Mouse (Mus musculus): ENCODE measurements at regions not wholly inside any gene's neighbourhood (a gene's known extent, or its start where the extent isn't known, plus 50 kb on each side); places are given as distances from the start of the nearest gene placed in this dataset.

- no peaks in the 10 kb centered on the region for H3K36me3 ChIP-seq (ENCODE audit: insufficient read depth, low read length)
- no peaks in the 10 kb centered on the region for H3K9me3 ChIP-seq (ENCODE audit: low read length)
- no peak for ATAC-seq (ENCODE audit: low FRiP score)
- DNase-seq (ENCODE audit: low spot score) = no peak
- H3K27ac ChIP-seq (ENCODE audit: low read depth, low read length) = no peak overlapping the region
- H3K9ac ChIP-seq (replicated peaks; ENCODE audit: low read length, poor library complexity, severe bottlenecking) = no peak overlapping the region
- H3K27me3 ChIP-seq (ENCODE audit: insufficient read depth, low read length) = no peaks in the 10 kb centered on the region
- 86% methylated on average over 5 of the region's 5 CpGs for WGBS
- no peak overlapping the region for H3K4me3 ChIP-seq (ENCODE audit: low read depth, low read length)
- TF ChIP-seq CTCF (IDR thresholded peaks at IDR 0.05) = no peak
- H3K4me2 ChIP-seq (ENCODE audit: low read depth, low read length, poor library complexity, severe bottlenecking) = no peak overlapping the region
- no peaks in the 10 kb centered on the region for H3K4me1 ChIP-seq (ENCODE audit: insufficient read depth, low read length)
Observed at GRCm38 (mm10) chr13:102251709-102252108, 441.6 kb upstream of the Cd180 start.

GRCm38 (mm10) chr13:102255401-102256371 lies 437.7 kb upstream of the Cd180 start:
- 85% methylated on average over 7 of the region's 7 CpGs for WGBS
- Histone ChIP-seq H3K4me1 (ENCODE audit: insufficient read depth, low read length) (no peaks in the 10 kb centered on the region), H3K4me3 (ENCODE audit: low read depth, low read length) (no peak overlapping the region), H3K9ac (replicated peaks; ENCODE audit: low read length, poor library complexity, severe bottlenecking) (no peak overlapping the region), H3K9me3 (ENCODE audit: low read length) (no peaks in the 10 kb centered on the region), H3K4me2 (ENCODE audit: low read depth, low read length, poor library complexity, severe bottlenecking) (no peak overlapping the region), H3K27ac (ENCODE audit: low read depth, low read length) (no peak overlapping the region), H3K36me3 (ENCODE audit: insufficient read depth, low read length) (no peaks in the 10 kb centered on the region), H3K27me3 (ENCODE audit: insufficient read depth, low read length) (no peaks in the 10 kb centered on the region)
- ATAC-seq (ENCODE audit: low FRiP score) (no peak), DNase-seq (ENCODE audit: low spot score) (no peak)
- TF ChIP-seq CTCF (IDR thresholded peaks at IDR 0.05) = no peak

- H3K9ac ChIP-seq (replicated peaks; ENCODE audit: low read length, poor library complexity, severe bottlenecking) = no peak overlapping the region
- no peak overlapping the region for H3K4me3 ChIP-seq (ENCODE audit: low read depth, low read length)
- no peak overlapping the region for H3K27ac ChIP-seq (ENCODE audit: low read depth, low read length)
- H3K36me3 ChIP-seq (ENCODE audit: insufficient read depth, low read length) = no peaks in the 10 kb centered on the region
- H3K27me3 ChIP-seq (ENCODE audit: insufficient read depth, low read length) = no peaks in the 10 kb centered on the region
- H3K9me3 ChIP-seq (ENCODE audit: low read length) = no peaks in the 10 kb centered on the region
- TF ChIP-seq CTCF (IDR thresholded peaks at IDR 0.05) = no peak
- H3K4me2 ChIP-seq (ENCODE audit: low read depth, low read length, poor library complexity, severe bottlenecking) = no peak overlapping the region
- no peaks in the 10 kb centered on the region for H3K4me1 ChIP-seq (ENCODE audit: insufficient read depth, low read length)
- DNase-seq (ENCODE audit: low spot score) (peak; percentile 29), ATAC-seq (ENCODE audit: low FRiP score) (no peak)
- WGBS = 84% methylated on average over 8 of the region's 8 CpGs
Observed at GRCm38 (mm10) chr13:102258207-102258606, 435.2 kb upstream of the Cd180 start.

DNA sequence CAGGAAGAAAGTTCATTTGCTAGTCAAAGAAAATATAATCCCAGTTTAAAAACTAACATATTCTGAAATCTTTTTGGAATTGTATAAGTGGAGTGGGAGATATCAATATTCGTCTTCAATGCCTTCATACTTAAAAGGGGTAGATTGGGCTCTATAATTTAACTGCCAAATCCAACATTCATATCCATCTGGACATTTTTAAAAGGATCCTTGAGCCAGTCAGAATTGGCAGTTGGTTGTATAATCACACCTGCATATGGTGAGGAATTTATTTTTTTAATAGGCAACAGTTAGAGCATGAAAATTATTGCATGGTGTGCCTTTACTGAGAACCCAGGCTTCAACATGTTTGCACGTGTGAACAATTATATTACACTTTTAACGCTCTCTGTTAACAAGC lies 419.5 kb upstream of the Cd180 start:
- no peak for ATAC-seq (ENCODE audit: low FRiP score)

DNA sequence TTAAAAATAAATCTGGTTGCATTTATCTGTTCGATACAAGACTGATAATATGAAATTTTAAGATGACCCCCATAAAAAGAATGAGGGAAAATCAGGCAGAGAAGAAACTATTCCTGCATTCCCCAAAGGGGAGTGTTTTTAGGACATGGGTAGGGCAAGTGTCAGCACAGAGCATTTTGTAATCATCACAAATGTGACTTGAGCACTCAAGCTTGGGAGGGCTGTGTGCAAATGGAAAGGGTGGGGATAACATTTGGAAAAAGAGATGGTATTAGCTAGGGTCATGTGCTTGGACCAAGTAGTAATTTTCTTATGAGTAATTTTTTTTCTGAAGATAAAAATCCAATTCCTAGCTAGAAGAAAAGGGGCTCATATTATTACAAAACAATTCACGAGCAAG lies 418.1 kb upstream of the Cd180 start:
- H3K4me2 ChIP-seq (ENCODE audit: low read depth, low read length, poor library complexity, severe bottlenecking) = no peak overlapping the region
- DNase-seq (ENCODE audit: low spot score) (no peak), ATAC-seq (ENCODE audit: low FRiP score) (no peak)
- H3K9me3 ChIP-seq (ENCODE audit: low read length) = no peaks in the 10 kb centered on the region
- 84% methylated on average over 2 of the region's 2 CpGs for WGBS
- no peaks in the 10 kb centered on the region for H3K27me3 ChIP-seq (ENCODE audit: insufficient read depth, low read length)
- H3K4me3 ChIP-seq (ENCODE audit: low read depth, low read length) = no peak overlapping the region
- TF ChIP-seq CTCF (IDR thresholded peaks at IDR 0.05) = no peak
- H3K36me3 ChIP-seq (ENCODE audit: insufficient read depth, low read length) = no peaks in the 10 kb centered on the region
- H3K4me1 ChIP-seq (ENCODE audit: insufficient read depth, low read length) = no peaks in the 10 kb centered on the region
- no peak overlapping the region for H3K27ac ChIP-seq (ENCODE audit: low read depth, low read length)
- H3K9ac ChIP-seq (replicated peaks; ENCODE audit: low read length, poor library complexity, severe bottlenecking) = no peak overlapping the region

More for the DNA sequence above, 419.5 kb upstream of the Cd180 start:
- WGBS = 87% methylated on average over 3 of the region's 3 CpGs
- no peak for DNase-seq (ENCODE audit: low spot score)
- no peak overlapping the region for H3K9ac ChIP-seq (replicated peaks; ENCODE audit: low read length, poor library complexity, severe bottlenecking)
- H3K27me3 ChIP-seq (ENCODE audit: insufficient read depth, low read length) = no peaks in the 10 kb centered on the region
- no peaks in the 10 kb centered on the region for H3K9me3 ChIP-seq (ENCODE audit: low read length)
- no peak overlapping the region for H3K4me2 ChIP-seq (ENCODE audit: low read depth, low read length, poor library complexity, severe bottlenecking)
- no peak overlapping the region for H3K27ac ChIP-seq (ENCODE audit: low read depth, low read length)
- no peak for TF ChIP-seq CTCF (IDR thresholded peaks at IDR 0.05)
- H3K4me3 ChIP-seq (ENCODE audit: low read depth, low read length) = no peak overlapping the region
- H3K4me1 ChIP-seq (ENCODE audit: insufficient read depth, low read length) = no peaks in the 10 kb centered on the region
- H3K36me3 ChIP-seq (ENCODE audit: insufficient read depth, low read length) = no peaks in the 10 kb centered on the region

DNA sequence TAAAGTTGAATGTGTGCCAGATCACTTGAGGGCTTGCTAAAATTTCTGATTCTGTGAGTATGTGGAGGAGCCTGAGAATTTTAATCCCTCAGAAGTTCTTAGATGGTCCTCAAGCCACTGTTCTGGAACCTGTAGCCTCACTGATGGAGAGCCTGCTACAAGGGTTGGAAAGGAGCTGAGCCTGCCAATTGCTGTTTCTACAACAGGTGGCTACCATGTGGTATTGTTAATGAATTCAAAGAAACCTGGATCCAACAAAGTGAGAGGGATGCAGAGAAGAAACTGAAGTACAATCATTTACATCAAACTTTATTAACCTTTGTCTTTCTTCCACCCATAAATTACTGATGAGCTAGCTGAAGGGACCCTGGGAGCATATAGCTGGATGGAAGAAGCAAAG lies 416.5 kb upstream of the Cd180 start:
- H3K4me2 ChIP-seq (ENCODE audit: low read depth, low read length, poor library complexity, severe bottlenecking) = no peak overlapping the region
- no peak overlapping the region for H3K9ac ChIP-seq (replicated peaks; ENCODE audit: low read length, poor library complexity, severe bottlenecking)
- no peak for TF ChIP-seq CTCF (IDR thresholded peaks at IDR 0.05)
- H3K27me3 ChIP-seq (ENCODE audit: insufficient read depth, low read length) = no peaks in the 10 kb centered on the region
- no peaks in the 10 kb centered on the region for H3K4me1 ChIP-seq (ENCODE audit: insufficient read depth, low read length)
- no peak overlapping the region for H3K4me3 ChIP-seq (ENCODE audit: low read depth, low read length)
- ATAC-seq (ENCODE audit: low FRiP score) (no peak), DNase-seq (ENCODE audit: low spot score) (no peak)
- H3K36me3 ChIP-seq (ENCODE audit: insufficient read depth, low read length) = no peaks in the 10 kb centered on the region
- no peak overlapping the region for H3K27ac ChIP-seq (ENCODE audit: low read depth, low read length)
- H3K9me3 ChIP-seq (ENCODE audit: low read length) = no peaks in the 10 kb centered on the region
